Mouse (Mus musculus): ENCODE data around the gene Heatr6. TPM values are rescaled to one million over a fixed set of nuclear protein-coding genes. Genes with fewer than 3 reads are reported as not detected.

The Heatr6 gene
- polyA plus RNA-seq, 1 experiment from 2014 or later, result 32.8 TPM

DNA sequence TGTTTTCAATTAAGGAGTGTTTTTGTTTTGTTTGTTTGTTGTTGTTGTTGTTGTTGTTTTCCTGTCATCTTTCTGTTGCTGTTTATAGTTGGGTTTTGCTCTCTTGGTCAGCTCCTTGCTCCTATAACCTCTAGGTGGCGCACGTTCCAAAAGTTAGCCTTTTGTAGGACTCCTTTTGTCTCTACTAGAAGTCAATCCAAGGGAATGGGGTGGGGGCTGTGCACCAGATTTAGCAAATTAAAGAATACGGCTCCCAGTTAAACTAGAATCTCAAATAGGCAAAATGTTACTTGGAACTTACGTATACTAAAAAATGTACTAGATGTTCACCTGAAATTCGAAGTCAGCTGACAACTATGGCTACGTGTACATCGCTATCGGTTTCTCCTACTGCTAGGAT is 48.7 kb downstream of the Heatr6 start:
- Histone ChIP-seq H3K4me1 (replicated peaks; ENCODE audit: control insufficient read depth, insufficient read depth, low read length) (no peaks in the 10 kb centered on the region), H3K4me3 (ENCODE audit: low read depth, low read length) (no peak overlapping the region), H3K36me3 (ENCODE audit: control insufficient read depth, insufficient read depth, low read length) (no peaks in the 10 kb centered on the region), H3K27me3 (ENCODE audit: control insufficient read depth, insufficient read depth, low read length) (no peaks in the 10 kb centered on the region), H3K9ac (ENCODE audit: low read depth, low read length) (no peak overlapping the region), H3K27ac (ENCODE audit: low read depth, low read length) (no peak overlapping the region), H3K9me3 (ENCODE audit: control insufficient read depth, low read length) (no peaks in the 10 kb centered on the region), H3K4me2 (replicated peaks; ENCODE audit: low read depth, low read length) (no peak overlapping the region)
- WGBS, result 70% methylated on average over 8 of the region's 8 CpGs
- ATAC-seq (ENCODE audit: low FRiP score) (no peak), DNase-seq (ENCODE audit: low spot score) (peak; percentile 54)

DNA sequence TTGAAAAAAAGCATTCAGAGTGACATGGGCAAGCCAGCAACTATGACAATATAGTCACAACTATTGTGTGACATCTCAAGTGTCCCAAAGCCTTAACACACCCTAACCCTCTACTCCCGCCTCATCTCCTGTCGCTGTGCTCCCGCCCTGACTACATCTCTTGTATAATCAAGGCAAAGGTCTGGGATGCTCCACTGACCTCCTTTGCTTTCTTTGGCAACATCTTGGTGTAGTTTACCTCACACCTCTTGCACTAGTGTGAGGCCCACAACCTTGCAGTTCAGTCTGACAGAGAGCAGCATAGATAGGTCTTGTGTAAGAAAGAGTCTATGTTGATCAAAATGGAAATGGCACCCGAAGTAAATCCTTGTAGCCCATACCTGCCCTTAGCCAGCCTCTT is 49.1 kb downstream of the Heatr6 start:
- Histone ChIP-seq H3K27ac (ENCODE audit: low read depth, low read length) (no peak overlapping the region), H3K4me1 (replicated peaks; ENCODE audit: control insufficient read depth, insufficient read depth, low read length) (no peaks in the 10 kb centered on the region), H3K4me3 (ENCODE audit: low read depth, low read length) (no peak overlapping the region), H3K27me3 (ENCODE audit: control insufficient read depth, insufficient read depth, low read length) (no peaks in the 10 kb centered on the region), H3K9me3 (ENCODE audit: control insufficient read depth, low read length) (no peaks in the 10 kb centered on the region), H3K4me2 (replicated peaks; ENCODE audit: low read depth, low read length) (no peak overlapping the region), H3K9ac (ENCODE audit: low read depth, low read length) (no peak overlapping the region), H3K36me3 (ENCODE audit: control insufficient read depth, insufficient read depth, low read length) (no peaks in the 10 kb centered on the region)
- 97% methylated on average over 4 of the region's 4 CpGs for WGBS
- DNase-seq (ENCODE audit: low spot score), result no peak
- no peak for ATAC-seq (ENCODE audit: low FRiP score)

DNA sequence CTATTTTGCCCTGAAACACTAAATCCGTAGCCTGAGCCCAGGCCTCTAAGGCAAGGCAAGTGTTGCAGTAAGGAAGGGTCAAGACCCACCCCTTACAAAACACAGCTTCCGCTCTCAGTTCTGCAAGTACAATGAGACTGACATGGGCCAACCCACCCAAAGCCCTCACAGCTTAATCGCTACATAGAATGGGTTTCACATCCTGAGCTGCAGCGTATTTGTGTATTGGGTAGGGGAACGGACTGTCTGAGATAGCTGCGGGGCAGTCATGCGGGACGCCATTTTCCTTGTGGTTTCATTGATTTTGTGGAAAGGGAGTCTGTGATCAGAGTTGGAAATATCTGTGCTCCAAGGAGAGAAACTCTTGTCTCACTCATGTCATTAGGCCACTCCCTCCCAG is 56.9 kb downstream of the Heatr6 start:
- WGBS, result 77% methylated on average over 8 of the region's 8 CpGs
- no peaks in the 10 kb centered on the region for H3K4me1 ChIP-seq (replicated peaks; ENCODE audit: control insufficient read depth, insufficient read depth, low read length)
- DNase-seq (ENCODE audit: low spot score), result no peak
- H3K36me3 ChIP-seq (ENCODE audit: control insufficient read depth, insufficient read depth, low read length), result no peaks in the 10 kb centered on the region
- no peak overlapping the region for H3K9ac ChIP-seq (ENCODE audit: low read depth, low read length)
- no peaks in the 10 kb centered on the region for H3K27me3 ChIP-seq (ENCODE audit: control insufficient read depth, insufficient read depth, low read length)
- ATAC-seq (ENCODE audit: low FRiP score), result no peak
- no peak overlapping the region for H3K27ac ChIP-seq (ENCODE audit: low read depth, low read length)
- H3K9me3 ChIP-seq (ENCODE audit: control insufficient read depth, low read length), result no peaks in the 10 kb centered on the region
- no peak overlapping the region for H3K4me2 ChIP-seq (replicated peaks; ENCODE audit: low read depth, low read length)
- no peak overlapping the region for H3K4me3 ChIP-seq (ENCODE audit: low read depth, low read length)

DNA sequence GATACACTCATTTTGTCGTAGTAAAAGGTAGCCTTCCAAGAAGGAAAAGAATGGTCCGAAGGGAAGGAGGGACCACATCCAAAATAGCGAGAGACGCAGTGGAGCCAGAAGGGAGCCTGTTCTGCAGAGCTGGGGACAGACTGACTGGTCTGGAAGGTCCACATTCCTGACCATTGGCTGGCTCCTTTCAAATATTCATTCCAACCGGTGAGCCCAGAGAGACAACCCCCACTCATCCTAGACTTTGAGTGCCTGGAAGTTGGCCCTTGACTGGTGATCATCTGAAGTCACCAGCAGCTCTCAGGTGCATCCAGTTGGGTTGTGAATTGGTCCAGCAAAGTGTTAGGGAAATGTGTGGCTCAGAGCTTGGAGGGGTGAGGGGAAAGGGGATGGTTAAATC is 61.7 kb downstream of the Heatr6 start:
- H3K9me3 ChIP-seq (ENCODE audit: control insufficient read depth, low read length), result no peaks in the 10 kb centered on the region
- H3K9ac ChIP-seq (ENCODE audit: low read depth, low read length), result no peak overlapping the region
- 82% methylated on average over 5 of the region's 5 CpGs for WGBS
- H3K4me1 ChIP-seq (replicated peaks; ENCODE audit: control insufficient read depth, insufficient read depth, low read length), result no peaks in the 10 kb centered on the region
- DNase-seq (ENCODE audit: low spot score) (no peak), ATAC-seq (ENCODE audit: low FRiP score) (no peak)
- H3K27me3 ChIP-seq (ENCODE audit: control insufficient read depth, insufficient read depth, low read length), result no peaks in the 10 kb centered on the region
- no peak overlapping the region for H3K27ac ChIP-seq (ENCODE audit: low read depth, low read length)
- H3K36me3 ChIP-seq (ENCODE audit: control insufficient read depth, insufficient read depth, low read length), result no peaks in the 10 kb centered on the region
- no peak overlapping the region for H3K4me2 ChIP-seq (replicated peaks; ENCODE audit: low read depth, low read length)
- no peak overlapping the region for H3K4me3 ChIP-seq (ENCODE audit: low read depth, low read length)

DNA sequence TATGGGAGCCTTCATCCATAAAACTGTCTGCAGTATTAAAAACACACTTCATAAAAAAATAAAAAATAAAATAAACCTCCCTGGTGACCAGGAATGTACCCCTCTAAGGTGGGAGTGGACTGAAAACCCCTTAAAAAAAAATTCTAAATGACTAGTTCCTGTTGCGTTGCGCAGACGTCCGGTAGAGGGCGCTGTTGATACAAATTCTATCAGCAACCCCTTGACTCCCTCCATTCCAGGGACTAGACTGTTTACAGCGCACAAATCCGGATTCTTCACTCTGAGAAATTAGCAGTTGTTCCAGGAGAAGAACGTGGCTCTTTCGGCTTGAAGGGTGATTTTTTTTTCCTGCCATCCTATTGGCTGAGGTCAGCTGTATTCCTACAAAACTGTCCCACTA is 62.1 kb downstream of the Heatr6 start:
- Histone ChIP-seq H3K27me3 (ENCODE audit: control insufficient read depth, insufficient read depth, low read length) (no peaks in the 10 kb centered on the region), H3K9ac (ENCODE audit: low read depth, low read length) (no peak overlapping the region), H3K36me3 (ENCODE audit: control insufficient read depth, insufficient read depth, low read length) (no peaks in the 10 kb centered on the region), H3K4me1 (replicated peaks; ENCODE audit: control insufficient read depth, insufficient read depth, low read length) (no peaks in the 10 kb centered on the region), H3K4me2 (replicated peaks; ENCODE audit: low read depth, low read length) (no peak overlapping the region), H3K4me3 (ENCODE audit: low read depth, low read length) (no peak overlapping the region), H3K27ac (ENCODE audit: low read depth, low read length) (no peak overlapping the region), H3K9me3 (ENCODE audit: control insufficient read depth, low read length) (no peaks in the 10 kb centered on the region)
- WGBS, result 11% methylated on average over 9 of the region's 9 CpGs
- ATAC-seq (ENCODE audit: low FRiP score), result no peak
- DNase-seq (ENCODE audit: low spot score), result peak; percentile 78

DNA sequence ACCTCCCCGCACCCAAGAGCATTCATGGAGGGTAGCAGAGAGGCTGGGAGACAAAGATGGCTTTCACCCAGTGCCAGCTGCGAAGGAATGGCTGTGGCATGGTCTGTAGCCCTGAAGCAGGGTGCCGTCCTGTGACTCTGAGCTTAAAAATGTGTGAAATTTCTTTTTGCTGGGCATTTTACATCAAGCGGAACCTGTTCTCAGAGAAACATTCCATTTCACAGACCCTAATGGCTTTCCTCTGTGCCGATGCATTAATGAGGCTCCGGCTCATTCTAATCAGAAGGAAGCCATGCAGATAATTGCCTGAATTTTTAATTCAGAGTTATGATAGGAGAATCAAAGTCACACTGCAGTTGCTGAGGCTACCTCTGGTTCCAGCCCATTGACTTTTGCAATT is 63.6 kb downstream of the Heatr6 start:
- H3K36me3 ChIP-seq (ENCODE audit: control insufficient read depth, insufficient read depth, low read length), result no peaks in the 10 kb centered on the region
- H3K4me1 ChIP-seq (replicated peaks; ENCODE audit: control insufficient read depth, insufficient read depth, low read length), result no peaks in the 10 kb centered on the region
- ATAC-seq (ENCODE audit: low FRiP score), result no peak
- no peak overlapping the region for H3K4me2 ChIP-seq (replicated peaks; ENCODE audit: low read depth, low read length)
- no peaks in the 10 kb centered on the region for H3K27me3 ChIP-seq (ENCODE audit: control insufficient read depth, insufficient read depth, low read length)
- DNase-seq (ENCODE audit: low spot score), result no peak
- no peak overlapping the region for H3K27ac ChIP-seq (ENCODE audit: low read depth, low read length)
- no peak overlapping the region for H3K4me3 ChIP-seq (ENCODE audit: low read depth, low read length)
- H3K9ac ChIP-seq (ENCODE audit: low read depth, low read length), result no peak overlapping the region
- H3K9me3 ChIP-seq (ENCODE audit: control insufficient read depth, low read length), result no peaks in the 10 kb centered on the region
- WGBS, result 73% methylated on average over 6 of the region's 6 CpGs

DNA sequence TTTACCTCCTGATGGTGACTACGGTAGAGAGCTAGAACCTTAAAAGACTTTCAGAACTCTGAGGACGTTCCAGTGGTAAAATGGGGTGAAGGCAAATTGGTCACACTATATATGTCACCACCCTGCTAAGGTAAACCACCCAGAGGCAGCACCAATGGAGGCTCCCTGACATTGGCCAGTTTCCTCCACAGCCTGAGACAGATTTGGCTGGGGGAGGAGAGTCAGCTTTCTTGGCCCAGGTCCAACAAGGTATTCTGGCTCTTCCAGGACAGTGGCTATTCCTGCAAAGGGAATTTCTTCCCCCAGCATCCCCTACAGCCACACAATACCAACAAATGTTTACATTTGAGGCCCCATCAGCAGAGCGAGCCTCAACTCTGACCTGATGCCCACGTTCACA is 64.5 kb downstream of the Heatr6 start:
- DNase-seq (ENCODE audit: low spot score) (no peak), ATAC-seq (ENCODE audit: low FRiP score) (no peak)
- Histone ChIP-seq H3K4me2 (replicated peaks; ENCODE audit: low read depth, low read length) (no peak overlapping the region), H3K4me3 (ENCODE audit: low read depth, low read length) (no peak overlapping the region), H3K27ac (ENCODE audit: low read depth, low read length) (no peak overlapping the region), H3K36me3 (ENCODE audit: control insufficient read depth, insufficient read depth, low read length) (no peaks in the 10 kb centered on the region), H3K9ac (ENCODE audit: low read depth, low read length) (no peak overlapping the region), H3K27me3 (ENCODE audit: control insufficient read depth, insufficient read depth, low read length) (no peaks in the 10 kb centered on the region), H3K9me3 (ENCODE audit: control insufficient read depth, low read length) (no peaks in the 10 kb centered on the region), H3K4me1 (replicated peaks; ENCODE audit: control insufficient read depth, insufficient read depth, low read length) (no peaks in the 10 kb centered on the region)
- 80% methylated on average over 4 of the region's 4 CpGs for WGBS

DNA sequence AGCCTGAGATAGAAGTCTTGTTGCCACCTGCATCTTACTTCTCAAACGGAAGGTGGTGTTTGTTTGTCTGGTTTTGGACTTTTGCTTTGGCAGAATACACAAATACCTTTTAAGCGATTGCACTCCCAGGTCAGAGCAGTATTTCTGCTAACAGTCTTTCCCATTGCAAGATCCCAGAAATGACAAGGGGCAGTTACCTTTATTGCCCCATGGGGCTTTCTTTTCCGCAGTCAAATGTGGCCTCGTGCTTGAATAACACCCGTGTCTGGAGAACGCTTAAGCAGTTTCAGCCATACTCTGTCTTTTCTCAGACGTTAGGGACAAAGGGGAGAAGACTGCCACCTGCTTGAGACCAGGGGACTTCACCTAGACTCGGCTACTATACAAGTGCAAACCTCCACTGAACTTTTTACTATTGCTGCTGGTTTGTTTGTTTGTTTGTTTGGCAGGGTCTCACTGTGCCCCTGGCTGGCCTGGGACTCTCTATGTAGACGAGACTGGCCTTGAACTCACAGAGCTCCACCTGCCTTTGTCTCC is 65.2 kb downstream of the Heatr6 start:
- no peaks in the 10 kb centered on the region for H3K4me1 ChIP-seq (replicated peaks; ENCODE audit: control insufficient read depth, insufficient read depth, low read length)
- H3K9me3 ChIP-seq (ENCODE audit: control insufficient read depth, low read length), result no peaks in the 10 kb centered on the region
- no peak overlapping the region for H3K4me2 ChIP-seq (replicated peaks; ENCODE audit: low read depth, low read length)
- H3K27ac ChIP-seq (ENCODE audit: low read depth, low read length), result no peak overlapping the region
- WGBS, result 62% methylated on average over 9 of the region's 9 CpGs
- no peak for DNase-seq (ENCODE audit: low spot score)
- no peak for ATAC-seq (ENCODE audit: low FRiP score)
- H3K9ac ChIP-seq (ENCODE audit: low read depth, low read length), result no peak overlapping the region
- no peaks in the 10 kb centered on the region for H3K36me3 ChIP-seq (ENCODE audit: control insufficient read depth, insufficient read depth, low read length)
- H3K27me3 ChIP-seq (ENCODE audit: control insufficient read depth, insufficient read depth, low read length), result no peaks in the 10 kb centered on the region
- H3K4me3 ChIP-seq (ENCODE audit: low read depth, low read length), result no peak overlapping the region

DNA sequence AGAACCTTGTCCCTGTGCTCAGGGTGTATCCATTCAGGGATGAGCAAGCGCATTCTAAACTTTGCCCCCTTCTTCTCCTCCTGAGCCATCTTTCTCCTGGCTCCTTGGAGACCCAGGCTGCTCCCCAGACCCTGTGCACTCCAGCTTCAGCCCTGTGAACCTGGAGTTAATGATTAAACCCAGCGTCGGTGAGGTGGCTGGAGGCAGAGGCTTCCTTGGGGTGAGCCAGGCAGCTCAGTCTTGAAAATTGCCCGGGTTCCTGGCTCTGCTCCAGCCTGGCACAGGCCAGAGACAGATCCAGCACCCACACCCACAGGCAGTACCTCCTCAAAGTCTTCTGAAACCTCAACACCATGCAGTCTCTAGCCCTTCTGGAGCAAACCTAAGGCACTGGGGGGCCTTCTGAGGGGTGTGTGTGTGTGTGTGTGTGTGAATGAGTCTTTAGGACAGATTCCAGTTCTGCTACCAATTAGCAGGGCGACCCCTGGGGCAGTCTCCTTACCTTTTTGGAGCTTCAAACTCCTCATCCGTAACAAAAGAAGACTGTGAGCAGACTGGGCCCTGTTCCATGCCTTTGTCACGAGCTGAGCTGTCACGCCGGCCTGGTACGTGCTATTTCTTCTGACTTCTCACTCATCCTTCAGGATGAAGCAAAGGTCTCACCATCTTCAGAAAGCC is 66.4 kb downstream of the Heatr6 start:
- Histone ChIP-seq H3K4me3 (ENCODE audit: low read depth, low read length) (no peak overlapping the region), H3K36me3 (ENCODE audit: control insufficient read depth, insufficient read depth, low read length) (no peaks in the 10 kb centered on the region), H3K9me3 (ENCODE audit: control insufficient read depth, low read length) (no peaks in the 10 kb centered on the region), H3K4me1 (replicated peaks; ENCODE audit: control insufficient read depth, insufficient read depth, low read length) (no peaks in the 10 kb centered on the region), H3K4me2 (replicated peaks; ENCODE audit: low read depth, low read length) (no peak overlapping the region), H3K27ac (ENCODE audit: low read depth, low read length) (no peak overlapping the region), H3K9ac (ENCODE audit: low read depth, low read length) (no peak overlapping the region), H3K27me3 (ENCODE audit: control insufficient read depth, insufficient read depth, low read length) (no peaks in the 10 kb centered on the region)
- DNase-seq (ENCODE audit: low spot score) (no peak), ATAC-seq (ENCODE audit: low FRiP score) (no peak)
- WGBS, result 42% methylated on average over 10 of the region's 10 CpGs
